Mouse (Mus musculus) liver, postnatal 0 days (tissue): Measurements from ENCODE around the gene Mmp7. TPM values are rescaled to one million over a fixed set of nuclear protein-coding genes. Genes with fewer than 3 reads are reported as not detected.

Experiments used
- ATAC-seq: fragments of 200-750 bp; cut with Nextera tagmentation; 2 replicates; pipeline ENCODE4 v1.8.0; 2017; ENCODE audit warnings: mild to moderate bottlenecking, moderate library complexity
- DNase-seq: peaks from one replicate; pipeline ENCODE4 v3.0.0-alpha.2; 2016
- H3K27ac ChIP-seq: fragments of 300-500 bp; sonication (generic); 2 replicates; pipeline ENCODE4 v1.5.1; 2014; ENCODE audit warnings: antibody characterized with exemption, moderate library complexity, mild to moderate bottlenecking, low read depth
- H3K27me3 ChIP-seq: fragments of 300-500 bp; sonication (generic); 2 replicates; pipeline ENCODE4 v1.6.1; 2014; ENCODE audit warnings: low read length, control low read depth, mixed read lengths; ENCODE audit not compliant: insufficient read depth
- H3K36me3 ChIP-seq: fragments of 300-500 bp; sonication (generic); replicated peaks from 2 replicates; pipeline ENCODE4 v1.6.1; 2014; ENCODE audit warnings: mild to moderate bottlenecking, control low read depth, low read length, moderate library complexity, mixed read lengths; ENCODE audit not compliant: insufficient read depth
- H3K4me1 ChIP-seq: fragments of 300-500 bp; sonication (generic); 2 replicates; pipeline ENCODE4 v1.6.1; 2014; ENCODE audit warnings: antibody characterized with exemption, mild to moderate bottlenecking, control low read depth; ENCODE audit not compliant: insufficient read depth
- H3K4me2 ChIP-seq: fragments of 300-500 bp; sonication (generic); 2 replicates; pipeline ENCODE4 v1.6.1; 2014; ENCODE audit warnings: low read depth, mild to moderate bottlenecking, low read length, moderate library complexity, mixed read lengths
- H3K4me3 ChIP-seq: fragments of 300-500 bp; sonication (generic); 2 replicates; pipeline ENCODE4 v1.5.1; 2014; ENCODE audit warnings: low read depth, low read length
- H3K9ac ChIP-seq: fragments of 300-500 bp; sonication (generic); replicated peaks from 2 replicates; pipeline ENCODE4 v1.6.1; 2014; ENCODE audit warnings: mild to moderate bottlenecking, moderate library complexity
- H3K9me3 ChIP-seq: fragments of 300-500 bp; sonication (generic); 2 replicates; pipeline ENCODE4 v1.6.1; 2016; ENCODE audit warnings: mild to moderate bottlenecking, control low read depth, low read length, mixed read lengths
- CTCF ChIP-seq: sonication (generic); IDR thresholded peaks from 2 replicates; pipeline ENCODE4 v1.5.1; 2016; ENCODE audit warnings: antibody characterized with exemption, low read depth
- EP300 ChIP-seq: IDR thresholded peaks from 2 replicates; pipeline ENCODE4 v1.6.1; 2016; ENCODE audit warnings: antibody characterized with exemption, low read depth, mild to moderate bottlenecking
- WGBS: fragments of 180-500 bp; shearing (Covaris S2); extraction: QIAGEN DNeasy Blood & Tissue Kit; methylation state at CpG from one replicate; pipeline ENCODE4 v1.1.7; 2014; ENCODE audit not compliant: insufficient replicate concordance; 5-methylcytosine and 5-hydroxymethylcytosine counted together
- polyA plus RNA-seq: library from polyadenylated mRNA; unstranded; fragments of >200 nt; fragmentation: Nextera tagmentation; extraction: Ambion mirVana; gene quantifications from 2 replicates; pipeline ENCODE4 v1.2.1, GENCODE M21; 2015

The Mmp7 gene
- polyA plus RNA-seq: not detected in 2 replicates

- 72% methylated on average over 1 of the region's 1 CpGs for WGBS
- H3K4me2 ChIP-seq: no peak within 1 kb of the TSS
- no peak for ATAC-seq
- no peaks in the 10 kb centered on the region for H3K36me3 ChIP-seq
- no peak within 1 kb of the TSS for H3K9ac ChIP-seq
- H3K9me3 ChIP-seq: no peaks in the 10 kb centered on the region
- DNase-seq: no peak
- H3K27me3 ChIP-seq: no peaks in the 10 kb centered on the region
- H3K4me1 ChIP-seq: no peaks in the 10 kb centered on the region
- no peak within 1 kb of the TSS for H3K27ac ChIP-seq
- no peak for TF ChIP-seq EP300
- TF ChIP-seq CTCF: no peak
- H3K4me3 ChIP-seq: no peak within 1 kb of the TSS
Measured at GRCm38 (mm10) chr9:7691790-7692189, at the start of gene Mmp7. Gene Mmp7 (plus strand): TSS chr9:7692090.

GRCm38 (mm10) chr9:7647901-7648300 is 44.0 kb upstream of the Mmp7 start:
- no peak overlapping the region for H3K4me2 ChIP-seq
- no peak overlapping the region for H3K9ac ChIP-seq
- WGBS: 76% methylated on average over 3 of the region's 3 CpGs
- H3K4me3 ChIP-seq: no peak overlapping the region
- H3K9me3 ChIP-seq: no peaks in the 10 kb centered on the region
- no peak overlapping the region for H3K27ac ChIP-seq
- no peak for ATAC-seq
- DNase-seq: no peak
- H3K27me3 ChIP-seq: no peaks in the 10 kb centered on the region
- TF ChIP-seq EP300 (no peak), CTCF (no peak)
- H3K36me3 ChIP-seq: no peaks in the 10 kb centered on the region
- no peaks in the 10 kb centered on the region for H3K4me1 ChIP-seq

GRCm38 (mm10) chr9:7650397-7651180 is 41.3 kb upstream of the Mmp7 start:
- TF ChIP-seq EP300 (no peak), CTCF (no peak)
- ATAC-seq: no peak
- no peaks in the 10 kb centered on the region for H3K9me3 ChIP-seq
- no peak overlapping the region for H3K4me2 ChIP-seq
- no peaks in the 10 kb centered on the region for H3K4me1 ChIP-seq
- DNase-seq: no peak
- H3K9ac ChIP-seq: no peak overlapping the region
- no peaks in the 10 kb centered on the region for H3K27me3 ChIP-seq
- no peak overlapping the region for H3K27ac ChIP-seq
- WGBS: 51% methylated on average over 5 of the region's 5 CpGs
- no peaks in the 10 kb centered on the region for H3K36me3 ChIP-seq
- no peak overlapping the region for H3K4me3 ChIP-seq

GRCm38 (mm10) chr9:7652351-7653085 is 39.4 kb upstream of the Mmp7 start:
- H3K9me3 ChIP-seq: no peaks in the 10 kb centered on the region
- 50% methylated on average over 5 of the region's 5 CpGs for WGBS
- H3K9ac ChIP-seq: no peak overlapping the region
- TF ChIP-seq EP300 (no peak), CTCF (no peak)
- no peaks in the 10 kb centered on the region for H3K4me1 ChIP-seq
- no peaks in the 10 kb centered on the region for H3K36me3 ChIP-seq
- no peak overlapping the region for H3K4me3 ChIP-seq
- ATAC-seq (no peak), DNase-seq (no peak)
- H3K27me3 ChIP-seq: no peaks in the 10 kb centered on the region
- no peak overlapping the region for H3K4me2 ChIP-seq
- H3K27ac ChIP-seq: no peak overlapping the region

- ATAC-seq: no peak
- WGBS: 32% methylated on average over 4 of the region's 4 CpGs
Measured at GRCm38 (mm10) chr9:7657946-7658345, 33.9 kb upstream of the Mmp7 start.

GRCm38 (mm10) chr9:7659469-7660020 is 32.3 kb upstream of the Mmp7 start:
- H3K4me3 ChIP-seq: no peak overlapping the region
- no peaks in the 10 kb centered on the region for H3K4me1 ChIP-seq
- H3K9me3 ChIP-seq: no peaks in the 10 kb centered on the region
- no peak overlapping the region for H3K27ac ChIP-seq
- no peak for TF ChIP-seq CTCF
- no peak for TF ChIP-seq EP300
- ATAC-seq (no peak), DNase-seq (no peak)
- H3K36me3 ChIP-seq: no peaks in the 10 kb centered on the region
- no peak overlapping the region for H3K4me2 ChIP-seq
- no peaks in the 10 kb centered on the region for H3K27me3 ChIP-seq
- WGBS: 82% methylated on average over 6 of the region's 6 CpGs
- H3K9ac ChIP-seq: no peak overlapping the region

More at GRCm38 (mm10) chr9:7657946-7658345, 33.9 kb upstream of the Mmp7 start:
- Histone ChIP-seq H3K27me3 (no peaks in the 10 kb centered on the region), H3K9ac (no peak overlapping the region), H3K4me1 (no peaks in the 10 kb centered on the region), H3K27ac (no peak overlapping the region), H3K9me3 (no peaks in the 10 kb centered on the region), H3K4me3 (no peak overlapping the region), H3K36me3 (no peaks in the 10 kb centered on the region), H3K4me2 (peak overlapping the region; percentile 42; the same call in 1 of the 2 replicates)
- TF ChIP-seq CTCF: no peak
- no peak for TF ChIP-seq EP300
- no peak for DNase-seq
